Mouse (Mus musculus): ENCODE measurements around the gene Crk. TPM values are rescaled to one million over a fixed set of nuclear protein-coding genes. Genes with fewer than 3 reads are reported as not detected.
"Not testable (repeated sequence)": the region's sequence is repeated elsewhere in the genome, so short reads cannot be mapped to it uniquely, and the experiment has no call there.

The Crk gene
- polyA plus RNA-seq, 1 experiment from 2014 or later = 35.0 TPM

DNA sequence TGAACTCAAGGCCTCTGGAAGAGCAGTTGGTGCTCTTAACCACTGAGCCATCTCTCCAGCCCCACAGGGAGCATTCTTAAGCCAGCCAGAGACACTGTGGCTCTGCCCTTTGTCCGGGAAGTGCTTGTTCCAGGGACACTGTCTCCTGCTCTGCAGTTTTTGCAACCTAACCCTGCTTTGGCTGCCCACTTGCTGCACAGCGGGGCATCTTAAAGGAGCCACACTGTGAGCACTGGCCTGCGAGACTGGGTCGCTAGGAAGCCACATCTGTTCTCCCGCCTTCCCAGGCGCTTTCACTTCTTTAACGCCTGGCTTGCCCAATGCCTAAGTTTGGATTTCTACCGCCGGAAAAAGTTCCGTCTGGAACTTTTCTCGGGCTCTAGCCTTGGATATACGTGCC, 36.5 kb downstream of the Crk start:
- TF ChIP-seq EP300 (IDR thresholded peaks at IDR 0.05; ENCODE audit: low read depth) (no peak), CTCF (IDR thresholded peaks at IDR 0.05; ENCODE audit: low read depth) (no peak)
- no peak overlapping the region for H3K9ac ChIP-seq (replicated peaks)
- no peaks in the 10 kb centered on the region for H3K27me3 ChIP-seq (ENCODE audit: insufficient read depth, low read length)
- H3K9me3 ChIP-seq (ENCODE audit: low read length) = no peaks in the 10 kb centered on the region
- no peaks in the 10 kb centered on the region for H3K36me3 ChIP-seq (replicated peaks; ENCODE audit: insufficient read depth, low read length)
- H3K4me2 ChIP-seq (ENCODE audit: low read depth, low read length) = no peak overlapping the region
- 60% methylated on average over 12 of the region's 12 CpGs for WGBS (ENCODE audit: insufficient replicate concordance)
- no peaks in the 10 kb centered on the region for H3K4me1 ChIP-seq (ENCODE audit: insufficient read depth)
- DNase-seq (no peak), ATAC-seq (no peak)
- H3K27ac ChIP-seq (ENCODE audit: low read depth) = no peak overlapping the region
- no peak overlapping the region for H3K4me3 ChIP-seq (ENCODE audit: low read depth, low read length)

- Histone ChIP-seq H3K9ac (replicated peaks) (no peak overlapping the region), H3K4me3 (ENCODE audit: low read depth, low read length) (no peak overlapping the region), H3K36me3 (replicated peaks; ENCODE audit: insufficient read depth, low read length) (no peaks in the 10 kb centered on the region), H3K9me3 (ENCODE audit: low read length) (peaks cover 4% of the 10 kb centered on the region; the same call in 1 of the 2 replicates), H3K4me1 (ENCODE audit: insufficient read depth) (no peaks in the 10 kb centered on the region), H3K4me2 (ENCODE audit: low read depth, low read length) (no peak overlapping the region), H3K27me3 (ENCODE audit: insufficient read depth, low read length) (no peaks in the 10 kb centered on the region), H3K27ac (ENCODE audit: low read depth) (no peak overlapping the region)
- ATAC-seq (no peak), DNase-seq (no peak)
- TF ChIP-seq CTCF (IDR thresholded peaks at IDR 0.05; ENCODE audit: low read depth) (0 out of 2 replicates have a peak, but pooled peaks have one; percentile 5), EP300 (IDR thresholded peaks at IDR 0.05; ENCODE audit: low read depth) (no peak)
- 73% methylated on average over 8 of the region's 8 CpGs for WGBS (ENCODE audit: insufficient replicate concordance)
Measured at GRCm38 (mm10) chr11:75716661-75717325, 37.7 kb downstream of the Crk start.

GRCm38 (mm10) chr11:75722339-75722738, 43.3 kb downstream of the Crk start:
- H3K9me3 ChIP-seq (ENCODE audit: low read length) = peaks cover 4% of the 10 kb centered on the region; the same call in 1 of the 2 replicates
- no peak for ATAC-seq
- H3K9ac ChIP-seq (replicated peaks) = no peak overlapping the region
- H3K4me3 ChIP-seq (ENCODE audit: low read depth, low read length) = no peak overlapping the region
- H3K4me1 ChIP-seq (ENCODE audit: insufficient read depth) = no peaks in the 10 kb centered on the region
- DNase-seq = no peak
- no peaks in the 10 kb centered on the region for H3K36me3 ChIP-seq (replicated peaks; ENCODE audit: insufficient read depth, low read length)
- no peaks in the 10 kb centered on the region for H3K27me3 ChIP-seq (ENCODE audit: insufficient read depth, low read length)
- no peak overlapping the region for H3K27ac ChIP-seq (ENCODE audit: low read depth)
- 47% methylated on average over 4 of the region's 4 CpGs for WGBS (ENCODE audit: insufficient replicate concordance)
- TF ChIP-seq EP300 (IDR thresholded peaks at IDR 0.05; ENCODE audit: low read depth) (no peak), CTCF (IDR thresholded peaks at IDR 0.05; ENCODE audit: low read depth) (no peak)
- H3K4me2 ChIP-seq (ENCODE audit: low read depth, low read length) = no peak overlapping the region

- no peak for TF ChIP-seq CTCF (IDR thresholded peaks at IDR 0.05; ENCODE audit: low read depth)
- TF ChIP-seq EP300 (IDR thresholded peaks at IDR 0.05; ENCODE audit: low read depth) = no peak
- Histone ChIP-seq H3K36me3 (replicated peaks; ENCODE audit: insufficient read depth, low read length) (no peaks in the 10 kb centered on the region), H3K4me1 (ENCODE audit: insufficient read depth) (peaks cover under 1% of the 10 kb centered on the region; the same call in 1 of the 2 replicates), H3K27me3 (ENCODE audit: insufficient read depth, low read length) (no peaks in the 10 kb centered on the region), H3K4me3 (ENCODE audit: low read depth, low read length) (no peak overlapping the region), H3K9me3 (ENCODE audit: low read length) (no peaks in the 10 kb centered on the region), H3K27ac (ENCODE audit: low read depth) (no peak overlapping the region), H3K9ac (replicated peaks) (no peak overlapping the region), H3K4me2 (ENCODE audit: low read depth, low read length) (no peak overlapping the region)
- no peak for DNase-seq
- 36% methylated on average over 2 of the region's 2 CpGs for WGBS (ENCODE audit: insufficient replicate concordance)
- no peak for ATAC-seq
Measured at GRCm38 (mm10) chr11:75727168-75727567, 48.1 kb downstream of the Crk start.

- not testable (repeated sequence) for DNase-seq; H3K4me2 ChIP-seq (ENCODE audit: low read depth, low read length); H3K9me3 ChIP-seq (ENCODE audit: low read length); H3K27me3 ChIP-seq (ENCODE audit: insufficient read depth, low read length); ATAC-seq; H3K9ac ChIP-seq (replicated peaks); H3K27ac ChIP-seq (ENCODE audit: low read depth); H3K36me3 ChIP-seq (replicated peaks; ENCODE audit: insufficient read depth, low read length); H3K4me1 ChIP-seq (ENCODE audit: insufficient read depth); H3K4me3 ChIP-seq (ENCODE audit: low read depth, low read length)
- 86% methylated on average over 4 of the region's 6 CpGs for WGBS (ENCODE audit: insufficient replicate concordance)
Measured at GRCm38 (mm10) chr11:75727659-75728058, 48.6 kb downstream of the Crk start.

DNA sequence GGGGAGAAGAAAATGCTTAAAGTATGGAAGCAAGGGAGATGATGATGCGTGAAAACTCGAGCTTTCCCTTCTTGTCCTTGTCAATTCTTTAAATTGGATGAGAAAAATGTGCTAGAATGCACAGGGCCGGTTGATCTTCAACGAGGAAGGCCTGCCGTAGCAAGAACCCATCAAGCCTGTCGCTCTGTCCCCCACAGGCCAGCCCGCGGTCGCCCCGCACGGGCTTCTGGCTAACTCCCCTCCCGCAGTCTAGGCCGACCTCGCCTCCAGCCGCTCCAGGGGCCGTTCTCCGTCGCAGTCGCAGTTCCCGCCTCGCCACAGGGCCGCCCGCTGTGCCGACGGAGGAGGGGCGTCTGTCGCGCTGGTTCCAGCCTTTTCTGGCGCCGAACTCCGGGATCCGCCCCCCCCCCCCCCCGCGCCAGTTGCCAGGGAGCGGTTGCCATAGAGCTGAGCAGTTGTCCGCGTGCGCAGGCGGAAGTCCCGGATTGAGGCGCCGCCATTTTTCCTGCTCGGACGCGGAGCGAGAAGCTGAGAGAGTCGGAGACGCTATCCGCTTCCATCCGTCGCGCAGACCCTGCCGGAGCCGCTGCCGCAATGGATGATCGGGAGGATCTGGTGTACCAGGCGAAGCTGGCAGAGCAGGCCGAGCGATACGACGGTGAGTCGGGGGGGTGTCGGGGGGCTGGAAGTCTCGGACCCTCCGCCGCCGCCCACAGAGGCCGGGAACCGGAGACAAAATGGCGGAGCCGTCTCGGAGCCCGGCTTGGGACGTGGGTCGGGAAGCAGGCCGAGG, 53.6 kb downstream of the Crk start, which contains the start of gene Ywhae:
Gene Ywhae (plus strand): TSS at position 436 of the 793 bp plus-strand sequence.
- peak within 1 kb of the TSS; percentile 94 for H3K9ac ChIP-seq (replicated peaks)
- ATAC-seq = peak; percentile 92
- peaks cover 24% of the 10 kb centered on the region for H3K4me1 ChIP-seq (ENCODE audit: insufficient read depth)
- DNase-seq = peak; percentile 98
- TF ChIP-seq EP300 (IDR thresholded peaks at IDR 0.05; ENCODE audit: low read depth) = peak; percentile 47; the same call in 1 of the 2 replicates
- no peak for TF ChIP-seq CTCF (IDR thresholded peaks at IDR 0.05; ENCODE audit: low read depth)
- peak within 1 kb of the TSS; percentile 96 for H3K27ac ChIP-seq (ENCODE audit: low read depth)
- no peaks in the 10 kb centered on the region for H3K27me3 ChIP-seq (ENCODE audit: insufficient read depth, low read length)
- H3K36me3 ChIP-seq (replicated peaks; ENCODE audit: insufficient read depth, low read length) = no peaks in the 10 kb centered on the region
- peak within 1 kb of the TSS; percentile 90 for H3K4me2 ChIP-seq (ENCODE audit: low read depth, low read length)
- under 1% methylated on average over 67 of the region's 76 CpGs for WGBS (ENCODE audit: insufficient replicate concordance)
- no peaks in the 10 kb centered on the region for H3K9me3 ChIP-seq (ENCODE audit: low read length)
- H3K4me3 ChIP-seq (ENCODE audit: low read depth, low read length) = peak within 1 kb of the TSS; percentile 96

All from liver, postnatal 0 days (tissue).